Mouse (Mus musculus): Measurements from ENCODE around the gene Tek.

The Tek gene

GRCm38 (mm10) chr4:94803187-94803586 lies 64.1 kb downstream of the Tek start:
- DNase-seq (ENCODE audit: low spot score in 2 of 2): no peak

- DNase-seq (ENCODE audit: low spot score in 2 of 2): no peak
These were observed 71.5 kb downstream of the Tek start for GRCm38 (mm10) chr4:94810616-94811015.

GRCm38 (mm10) chr4:94826891-94827290 lies 87.8 kb downstream of the Tek start:
- DNase-seq (ENCODE audit: low spot score in 2 of 2): no peak

- DNase-seq (ENCODE audit: low spot score in 2 of 2): no peak
These were observed 88.3 kb downstream of the Tek start for GRCm38 (mm10) chr4:94827429-94827828.

- no peak for DNase-seq (ENCODE audit: low spot score in 2 of 2)
These were observed 90.9 kb downstream of the Tek start for GRCm38 (mm10) chr4:94829924-94830386.

- DNase-seq (ENCODE audit: low spot score in 2 of 2): no peak
These were observed 98.0 kb downstream of the Tek start for GRCm38 (mm10) chr4:94837061-94837460.

GRCm38 (mm10) chr4:94853301-94853700 lies 114.2 kb downstream of the Tek start:
- DNase-seq (ENCODE audit: low spot score in 2 of 2): no peak

GRCm38 (mm10) chr4:94854270-94854669 lies 115.2 kb downstream of the Tek start:
- no peak for DNase-seq (ENCODE audit: low spot score in 2 of 2)

GRCm38 (mm10) chr4:94855201-94855600 lies 116.1 kb downstream of the Tek start:
- DNase-seq (ENCODE audit: low spot score in 2 of 2): no peak

GRCm38 (mm10) chr4:94900744-94901143 lies 161.7 kb downstream of the Tek start:
- DNase-seq (ENCODE audit: low spot score in 2 of 2): no peak

GRCm38 (mm10) chr4:94901780-94902179 lies 162.7 kb downstream of the Tek start:
- no peak for DNase-seq (ENCODE audit: low spot score in 2 of 2)
